Mouse (Mus musculus): Measurements from ENCODE around the gene Odf4.

Odf4 gene

DNA sequence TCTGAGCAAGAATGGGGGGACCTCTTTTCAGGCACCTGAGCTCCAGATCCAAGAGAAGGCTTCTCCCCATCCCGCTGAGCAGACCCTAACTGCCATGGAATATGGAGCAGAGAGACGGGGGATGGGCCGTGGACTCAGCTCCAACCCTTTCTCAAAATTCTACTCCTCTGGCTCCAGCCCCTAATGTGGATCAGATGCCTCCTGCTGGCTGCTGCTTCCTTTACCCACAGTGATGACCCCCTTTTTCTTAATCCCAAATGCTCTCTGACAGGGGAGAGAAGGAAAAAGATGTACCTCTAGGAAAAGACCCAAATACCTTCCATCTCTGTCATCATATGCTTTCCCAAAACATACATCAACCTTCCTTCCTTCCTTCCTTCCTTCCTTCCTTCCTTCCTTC, at the start of gene Odf4:
Odf4 (minus strand) TSS at position 101 of the 400 bp plus-strand sequence.
- TF ChIP-seq GATA4 (IDR thresholded peaks at IDR 0.05; ENCODE audit: insufficient replicate concordance, low read length): no peak

DNA sequence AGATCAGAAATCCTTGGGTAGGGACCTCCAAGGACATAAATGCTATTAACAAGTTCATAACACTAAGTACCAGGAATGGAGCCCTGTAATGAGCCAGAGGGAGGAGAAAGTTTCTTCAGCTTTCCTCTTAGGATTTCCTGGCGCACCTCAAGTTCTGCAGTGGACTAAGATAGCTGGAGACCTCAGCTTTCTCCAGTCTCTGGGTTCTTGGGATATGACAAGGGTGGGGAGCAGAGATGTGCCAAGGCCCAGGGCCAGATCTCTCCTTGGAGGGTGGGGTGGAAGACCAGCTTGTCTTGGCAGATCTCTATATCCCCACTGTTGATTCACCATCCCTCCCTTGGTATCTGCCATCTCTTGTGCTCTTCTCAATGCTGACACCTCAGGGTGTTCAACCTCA, 48.7 kb upstream of the Odf4 start:
- no peak for TF ChIP-seq GATA4 (IDR thresholded peaks at IDR 0.05; ENCODE audit: insufficient replicate concordance, low read length)

DNA sequence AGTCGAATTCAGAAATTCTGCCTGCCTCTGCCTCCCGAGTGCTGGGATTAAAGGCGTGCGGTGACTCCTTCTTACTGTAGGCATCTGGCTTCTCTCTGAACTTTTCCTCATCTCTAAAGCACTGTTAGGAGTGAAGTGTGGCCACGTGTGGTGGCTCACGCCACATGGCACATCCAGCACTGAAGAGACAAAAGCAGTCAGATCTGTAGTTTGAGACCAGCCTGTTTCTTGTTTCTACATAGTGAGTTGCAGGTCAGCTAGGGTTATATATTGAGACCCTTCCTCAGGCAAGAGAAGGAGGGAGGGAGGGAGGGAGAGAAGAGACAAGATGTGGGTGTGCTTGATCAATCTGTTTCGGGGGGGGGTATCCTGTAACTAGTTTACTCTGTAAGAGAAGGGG, 48.2 kb upstream of the Odf4 start, which contains the start of gene Rangrf:
Rangrf (minus strand) TSS at position 101 of the 400 bp plus-strand sequence.
- no peak for TF ChIP-seq GATA4 (IDR thresholded peaks at IDR 0.05; ENCODE audit: insufficient replicate concordance, low read length)

DNA sequence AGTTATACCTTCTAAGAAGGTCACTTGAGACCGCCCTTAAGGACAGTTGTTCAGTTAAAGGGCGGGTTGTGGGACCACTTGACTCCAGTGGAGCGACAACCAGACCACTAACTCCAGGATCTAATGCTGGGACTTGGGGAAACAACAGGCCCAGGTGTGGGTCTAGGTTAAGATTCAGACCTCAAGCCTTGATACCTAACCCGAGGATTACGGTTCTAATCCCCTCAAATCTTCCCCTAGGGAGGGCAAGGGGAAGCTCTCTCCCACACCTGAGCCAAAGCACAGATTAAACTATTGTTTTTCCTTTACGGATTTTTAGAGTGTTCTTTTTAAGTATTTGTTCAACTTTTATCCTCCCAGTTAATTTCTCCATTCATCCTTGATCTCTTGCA, 47.2 kb upstream of the Odf4 start:
- TF ChIP-seq GATA4 (IDR thresholded peaks at IDR 0.05; ENCODE audit: insufficient replicate concordance, low read length): no peak

DNA sequence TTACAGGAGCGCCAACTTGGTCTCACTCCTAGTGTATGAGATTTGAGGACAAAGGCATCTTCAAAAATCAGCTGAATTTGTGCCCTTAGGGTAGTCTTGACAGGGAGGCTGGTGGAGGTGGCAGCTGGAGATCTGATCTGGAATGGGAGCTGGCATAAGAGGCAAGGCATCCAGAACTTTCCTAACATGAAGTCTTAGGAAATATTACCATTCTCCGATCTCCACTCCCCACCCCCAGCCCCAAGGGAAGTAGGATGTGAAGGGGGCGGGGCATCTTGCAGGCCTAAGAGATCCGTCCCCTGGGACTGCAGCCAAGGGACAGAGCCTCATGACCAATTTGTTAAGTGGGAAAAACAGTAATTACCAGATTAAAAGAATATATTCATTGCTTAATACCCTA, 43.4 kb upstream of the Odf4 start:
- no peak for TF ChIP-seq GATA4 (IDR thresholded peaks at IDR 0.05; ENCODE audit: insufficient replicate concordance, low read length)

DNA sequence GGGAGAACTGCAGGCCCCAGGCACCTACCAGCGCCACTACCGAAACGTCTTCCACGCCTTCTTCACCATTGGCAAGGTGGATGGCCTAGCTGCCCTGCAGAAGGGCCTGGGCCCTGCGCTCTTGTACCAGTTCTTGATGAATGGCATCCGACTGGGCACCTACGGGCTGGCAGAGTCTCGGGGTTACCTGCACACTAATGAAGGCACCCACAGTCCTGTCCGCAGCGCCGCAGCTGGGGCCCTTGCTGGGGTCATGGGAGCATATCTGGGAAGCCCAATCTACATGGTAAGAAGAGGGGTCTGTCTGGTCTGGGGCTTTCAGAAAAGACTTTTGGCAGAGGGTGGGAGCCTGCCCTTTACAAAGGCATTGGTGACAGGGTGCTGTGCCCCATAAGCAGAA, 41.9 kb upstream of the Odf4 start:
- no peak for TF ChIP-seq GATA4 (IDR thresholded peaks at IDR 0.05; ENCODE audit: insufficient replicate concordance, low read length)

DNA sequence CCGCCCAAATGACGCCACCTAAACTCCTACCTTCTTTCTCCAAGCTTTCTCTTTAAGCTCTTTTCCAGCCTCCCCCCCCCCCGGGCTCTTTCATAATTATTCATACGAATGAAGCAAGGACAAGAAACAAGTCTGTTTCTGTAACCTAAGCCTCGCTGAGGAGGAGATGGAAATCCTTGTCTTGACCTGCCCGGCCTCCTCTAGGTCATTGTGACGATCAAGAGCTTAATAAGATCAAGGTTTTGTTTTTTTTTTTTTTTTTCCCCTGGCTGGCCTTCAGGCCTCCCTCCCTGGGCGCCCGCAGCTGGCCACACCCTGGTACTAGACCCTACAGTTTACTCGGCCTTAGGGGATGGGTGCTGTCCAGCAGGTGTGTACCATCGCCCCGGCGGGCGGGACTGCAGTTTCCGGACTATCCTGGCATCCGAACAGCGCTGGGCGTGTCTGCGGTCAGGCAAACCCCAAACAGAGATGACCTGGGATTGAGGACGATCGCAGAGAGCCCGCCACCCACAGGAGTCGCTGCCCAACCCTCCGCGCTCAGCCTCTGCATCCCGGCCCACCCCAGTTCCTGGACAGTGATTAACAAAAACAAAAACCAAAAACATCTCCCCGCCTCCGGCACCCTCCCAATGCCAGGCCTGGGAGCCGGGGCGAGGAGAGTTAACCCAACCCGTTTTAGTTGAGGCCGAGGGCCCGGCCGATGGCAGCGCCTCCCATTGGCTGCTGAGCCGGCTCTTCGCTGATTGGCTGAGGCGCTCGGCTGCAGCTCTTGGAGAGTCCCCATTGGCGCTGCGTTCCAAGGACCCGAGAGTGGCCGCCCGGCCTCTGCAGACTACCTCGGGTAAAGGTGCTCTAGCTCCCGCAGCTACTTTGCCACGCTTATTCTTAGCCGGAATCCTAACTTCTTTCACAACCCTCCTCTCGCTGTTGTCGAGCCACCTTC, 40.7 kb upstream of the Odf4 start, which contains the start of gene Slc25a35:
Slc25a35 (plus strand) TSS at position 795 of the 946 bp plus-strand sequence.
- TF ChIP-seq GATA4 (IDR thresholded peaks at IDR 0.05; ENCODE audit: insufficient replicate concordance, low read length): no peak; the same call in 1 of the 2 replicates

DNA sequence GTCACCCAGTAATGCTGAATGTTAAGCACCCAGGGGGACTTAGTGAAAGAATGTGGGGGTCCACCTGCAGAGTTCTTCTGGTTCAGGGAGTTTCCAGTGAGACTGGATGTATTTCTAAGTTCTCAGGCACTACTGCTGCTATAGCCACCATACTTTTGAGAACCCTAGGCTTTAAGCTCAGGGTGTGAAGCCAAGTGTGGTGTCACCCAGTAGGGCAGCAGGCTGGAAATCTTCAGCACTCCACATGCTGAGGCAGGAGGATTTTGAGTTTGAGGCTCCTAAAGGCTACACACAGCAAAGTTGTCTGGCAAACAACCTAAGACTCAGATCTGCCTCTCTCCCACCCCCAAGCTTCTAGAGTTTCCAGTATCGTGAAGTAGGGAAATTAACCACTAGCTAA, 39.7 kb upstream of the Odf4 start:
- TF ChIP-seq GATA4 (IDR thresholded peaks at IDR 0.05; ENCODE audit: insufficient replicate concordance, low read length): no peak

DNA sequence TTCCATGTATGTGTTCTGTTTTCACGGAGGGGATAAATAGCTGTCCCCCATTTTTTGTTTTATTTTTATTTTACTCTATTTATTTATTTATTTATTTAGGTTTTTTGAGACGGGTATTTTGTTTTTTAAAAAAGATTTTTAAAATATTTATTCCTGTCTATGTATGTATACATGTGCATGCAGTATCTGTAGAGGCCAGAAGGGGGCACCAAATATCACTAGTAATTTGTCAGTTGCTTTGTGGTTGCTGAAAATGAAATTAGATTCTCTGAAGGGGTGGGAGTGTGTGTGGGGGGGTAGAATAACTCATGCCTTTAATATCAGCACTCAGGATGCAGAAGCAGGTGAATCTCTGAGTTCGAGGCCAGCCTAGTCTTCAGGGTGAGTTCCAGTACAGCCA, 39.0 kb upstream of the Odf4 start:
- TF ChIP-seq GATA4 (IDR thresholded peaks at IDR 0.05; ENCODE audit: insufficient replicate concordance, low read length): no peak

DNA sequence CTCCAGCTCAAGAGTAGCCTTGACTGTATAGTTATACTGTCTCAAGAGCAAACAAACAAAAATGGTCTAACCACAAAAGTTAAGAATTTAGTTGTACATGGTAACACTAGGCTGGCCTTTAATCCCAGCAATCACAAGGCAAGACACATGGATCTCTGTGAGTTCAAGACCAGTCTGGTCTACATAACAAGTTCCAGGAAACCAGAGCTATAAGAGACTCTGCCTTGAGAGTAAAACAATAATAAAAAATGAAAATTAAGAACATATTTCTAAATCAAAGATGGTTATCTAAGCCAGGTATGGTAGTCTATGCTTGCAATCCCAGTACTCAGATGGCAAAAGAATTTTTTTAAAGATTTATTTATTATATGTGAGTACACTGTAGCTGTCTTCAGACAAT, 38.2 kb upstream of the Odf4 start:
- TF ChIP-seq GATA4 (IDR thresholded peaks at IDR 0.05; ENCODE audit: insufficient replicate concordance, low read length): no peak

DNA sequence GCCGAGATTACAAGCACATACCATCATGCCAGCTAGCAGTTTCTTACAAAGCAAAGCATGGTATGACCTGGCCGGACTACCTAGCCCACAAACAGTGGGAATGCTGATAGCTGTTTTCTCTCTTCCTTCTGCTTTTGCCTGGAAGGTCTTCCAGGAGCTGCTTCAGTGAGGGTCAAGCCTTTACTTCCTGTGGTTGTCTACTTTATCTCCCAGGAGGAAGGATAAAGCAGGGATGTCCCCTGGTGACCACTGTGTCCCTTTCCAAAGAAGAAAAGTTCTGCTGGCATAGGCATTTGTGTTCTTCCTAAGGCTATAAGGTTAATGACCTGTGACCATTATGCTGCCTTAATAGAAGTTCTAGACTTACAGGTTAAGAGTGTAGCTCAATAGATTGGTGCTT, 36.5 kb upstream of the Odf4 start:
- TF ChIP-seq GATA4 (IDR thresholded peaks at IDR 0.05; ENCODE audit: insufficient replicate concordance, low read length): peak; percentile 91; the same call in 1 of the 2 replicates

DNA sequence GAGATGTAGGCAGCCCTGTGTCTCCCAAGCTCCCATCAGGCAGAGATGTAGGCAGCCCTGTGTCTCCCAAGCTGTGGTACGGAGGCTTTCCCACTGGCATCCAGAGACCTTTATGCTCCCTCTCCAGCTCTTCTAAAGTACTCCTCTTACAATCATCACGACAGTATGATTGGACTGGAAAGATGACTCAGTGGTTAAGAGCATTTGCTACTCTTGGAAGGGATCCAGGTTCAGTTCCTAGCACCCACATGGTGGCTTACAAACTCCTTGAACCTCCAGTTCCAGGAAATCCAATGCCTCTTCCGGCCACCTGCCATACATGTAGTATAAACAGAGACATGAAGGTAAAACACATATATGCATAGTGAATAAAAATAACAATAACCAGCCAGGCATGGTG, 34.7 kb upstream of the Odf4 start:
- no peak for TF ChIP-seq GATA4 (IDR thresholded peaks at IDR 0.05; ENCODE audit: insufficient replicate concordance, low read length)

DNA sequence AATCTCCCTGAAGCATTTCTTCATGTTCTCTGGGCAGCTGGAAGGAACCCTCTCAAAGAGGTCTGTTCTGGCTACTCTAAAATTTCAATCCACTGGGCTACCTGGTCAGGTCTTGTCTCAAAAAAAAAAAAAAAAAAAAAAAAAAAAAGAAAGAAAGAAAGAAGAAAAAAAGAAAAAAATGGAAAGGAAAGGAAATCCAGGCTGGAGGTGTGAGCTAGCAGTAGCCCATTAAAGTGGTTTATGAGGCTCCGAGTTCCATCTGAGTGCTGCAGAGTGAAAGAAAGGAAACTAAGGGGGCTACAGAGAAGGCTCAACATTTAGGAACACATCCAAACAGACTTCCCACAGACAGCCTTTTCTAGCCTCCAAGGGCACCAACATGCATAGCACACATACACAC, 31.1 kb upstream of the Odf4 start:
- no peak for TF ChIP-seq GATA4 (IDR thresholded peaks at IDR 0.05; ENCODE audit: insufficient replicate concordance, low read length)

DNA sequence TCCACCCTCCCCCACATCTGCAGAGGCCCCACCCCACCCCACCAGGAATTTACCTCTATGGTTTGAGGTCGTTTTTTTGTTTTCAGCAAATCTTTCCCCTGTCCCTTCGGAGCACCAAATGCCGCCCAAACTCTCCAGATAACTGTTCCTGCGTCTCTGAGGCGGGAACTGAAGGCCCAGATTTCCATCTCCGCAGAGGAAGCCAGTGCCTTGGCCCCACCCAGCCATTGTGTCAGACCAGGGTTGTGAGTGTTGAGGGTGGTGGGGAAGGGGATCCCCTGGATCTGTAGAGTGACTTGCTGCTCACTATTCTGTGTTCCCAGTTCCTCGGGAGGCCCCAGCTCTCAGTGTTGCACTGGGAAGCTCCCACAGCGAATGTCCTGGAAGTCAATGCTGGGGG, 30.4 kb upstream of the Odf4 start, which contains the start of gene Arhgef15:
Arhgef15 (minus strand) TSS at position 173 of the 400 bp plus-strand sequence.
- no peak; the same call in 1 of the 2 replicates for TF ChIP-seq GATA4 (IDR thresholded peaks at IDR 0.05; ENCODE audit: insufficient replicate concordance, low read length)

DNA sequence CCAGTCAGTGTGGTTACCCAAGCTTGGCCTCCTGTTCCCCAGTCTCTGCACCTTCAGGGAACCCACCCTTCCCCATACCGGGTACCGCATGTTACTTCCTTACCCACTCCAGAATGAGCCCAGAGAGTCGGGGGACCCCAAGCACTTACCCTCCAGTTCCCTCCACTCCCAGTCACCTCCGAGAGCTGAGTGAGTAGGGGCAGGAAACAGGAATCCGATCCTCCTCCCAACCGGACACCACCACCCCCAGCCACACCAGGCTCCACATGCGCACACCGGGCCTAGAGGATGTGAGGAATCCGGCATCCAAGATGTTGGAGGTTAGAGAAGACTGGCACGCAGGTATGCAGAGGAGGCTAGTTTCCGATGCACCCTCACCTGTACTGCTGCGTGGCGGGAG, 29.8 kb upstream of the Odf4 start:
- TF ChIP-seq GATA4 (IDR thresholded peaks at IDR 0.05; ENCODE audit: insufficient replicate concordance, low read length): no peak

DNA sequence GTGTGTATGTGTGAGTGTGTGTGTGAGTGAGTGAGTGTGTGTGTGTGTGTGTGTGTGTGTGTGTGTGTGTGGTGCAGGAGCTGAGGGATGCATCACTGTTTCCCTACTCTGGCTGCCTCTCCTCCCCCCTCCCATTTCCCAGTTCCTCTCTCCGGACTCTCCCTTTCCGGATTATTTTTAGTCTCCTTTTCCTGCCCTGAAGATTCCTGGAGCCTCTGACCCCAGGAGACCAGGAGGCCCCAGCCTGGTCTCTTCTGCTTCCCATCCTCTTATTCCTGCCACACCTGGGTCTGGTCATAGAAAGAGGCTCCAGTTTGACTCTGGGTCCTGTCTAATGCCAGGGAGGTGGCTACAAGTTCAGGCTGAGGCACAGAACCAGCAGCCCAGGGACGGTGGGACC, 29.2 kb upstream of the Odf4 start:
- TF ChIP-seq GATA4 (IDR thresholded peaks at IDR 0.05; ENCODE audit: insufficient replicate concordance, low read length): peak; percentile 28; the same call in 1 of the 2 replicates
